Mouse (Mus musculus): ENCODE data around the gene Agpat4. TPM values are rescaled to one million over a fixed set of nuclear protein-coding genes. Genes with fewer than 3 reads are reported as not detected.

Gene Agpat4
- polyA plus RNA-seq, 1 experiment from 2014 or later = 45.0 TPM

GRCm38 (mm10) chr17:12154260-12154659 is 35.8 kb downstream of the Agpat4 start:
- peaks cover 34% of the 10 kb centered on the region for H3K36me3 ChIP-seq
- H3K27me3 ChIP-seq = no peaks in the 10 kb centered on the region
- no peak overlapping the region for H3K27ac ChIP-seq
- H3K4me3 ChIP-seq = no peak overlapping the region
- no peak overlapping the region for H3K9ac ChIP-seq
- no peaks in the 10 kb centered on the region for H3K9me3 ChIP-seq (replicated peaks)
- H3K4me2 ChIP-seq (replicated peaks) = no peak overlapping the region
- WGBS = 71% methylated on average over 2 of the region's 2 CpGs
- peaks cover 4% of the 10 kb centered on the region; the same call in 1 of the 2 replicates for H3K4me1 ChIP-seq
- ATAC-seq (ENCODE audit: low FRiP score) = no peak

GRCm38 (mm10) chr17:12155236-12155635 is 36.7 kb downstream of the Agpat4 start:
- WGBS = 87% methylated on average over 6 of the region's 6 CpGs

GRCm38 (mm10) chr17:12155872-12156271 is 37.4 kb downstream of the Agpat4 start:
- H3K36me3 ChIP-seq = peaks cover 30% of the 10 kb centered on the region
- no peak overlapping the region for H3K4me3 ChIP-seq
- no peak overlapping the region for H3K9ac ChIP-seq
- no peaks in the 10 kb centered on the region for H3K27me3 ChIP-seq
- peaks cover 4% of the 10 kb centered on the region; the same call in 1 of the 2 replicates for H3K4me1 ChIP-seq
- 73% methylated on average over 4 of the region's 4 CpGs for WGBS
- H3K4me2 ChIP-seq (replicated peaks) = no peak overlapping the region
- no peak overlapping the region for H3K27ac ChIP-seq
- ATAC-seq (ENCODE audit: low FRiP score) = no peak
- H3K9me3 ChIP-seq (replicated peaks) = no peaks in the 10 kb centered on the region

More at GRCm38 (mm10) chr17:12155236-12155635, 36.7 kb downstream of the Agpat4 start:
- Histone ChIP-seq H3K4me3 (no peak overlapping the region), H3K27ac (no peak overlapping the region), H3K9ac (no peak overlapping the region), H3K4me1 (peaks cover 4% of the 10 kb centered on the region; the same call in 1 of the 2 replicates), H3K9me3 (replicated peaks) (no peaks in the 10 kb centered on the region), H3K36me3 (peaks cover 30% of the 10 kb centered on the region), H3K4me2 (replicated peaks) (no peak overlapping the region), H3K27me3 (no peaks in the 10 kb centered on the region)
- ATAC-seq (ENCODE audit: low FRiP score) = no peak

- no peak overlapping the region for H3K27ac ChIP-seq
- no peak overlapping the region for H3K4me3 ChIP-seq
- H3K4me1 ChIP-seq = peaks cover 4% of the 10 kb centered on the region; the same call in 1 of the 2 replicates
- no peaks in the 10 kb centered on the region for H3K9me3 ChIP-seq (replicated peaks)
- ATAC-seq (ENCODE audit: low FRiP score) = no peak
- peaks cover 28% of the 10 kb centered on the region for H3K36me3 ChIP-seq
- H3K4me2 ChIP-seq (replicated peaks) = no peak overlapping the region
- 47% methylated on average over 3 of the region's 3 CpGs for WGBS
- no peaks in the 10 kb centered on the region for H3K27me3 ChIP-seq
- H3K9ac ChIP-seq = no peak overlapping the region
These were observed 38.2 kb downstream of the Agpat4 start for GRCm38 (mm10) chr17:12156661-12157060.

GRCm38 (mm10) chr17:12157203-12157602 is 38.7 kb downstream of the Agpat4 start:
- no peak for ATAC-seq (ENCODE audit: low FRiP score)
- Histone ChIP-seq H3K9ac (no peak overlapping the region), H3K4me1 (peaks cover 4% of the 10 kb centered on the region; the same call in 1 of the 2 replicates), H3K9me3 (replicated peaks) (no peaks in the 10 kb centered on the region), H3K4me3 (no peak overlapping the region), H3K4me2 (replicated peaks) (no peak overlapping the region), H3K36me3 (peaks cover 23% of the 10 kb centered on the region), H3K27ac (no peak overlapping the region), H3K27me3 (no peaks in the 10 kb centered on the region)
- WGBS = 73% methylated on average over 2 of the region's 2 CpGs

GRCm38 (mm10) chr17:12159187-12160060 is 40.9 kb downstream of the Agpat4 start:
- H3K27me3 ChIP-seq = no peaks in the 10 kb centered on the region
- H3K4me1 ChIP-seq = peaks cover 22% of the 10 kb centered on the region
- H3K9me3 ChIP-seq (replicated peaks) = no peaks in the 10 kb centered on the region
- H3K4me2 ChIP-seq (replicated peaks) = no peak overlapping the region
- WGBS = 89% methylated on average over 16 of the region's 16 CpGs
- H3K9ac ChIP-seq = no peak overlapping the region
- H3K4me3 ChIP-seq = no peak overlapping the region
- ATAC-seq (ENCODE audit: low FRiP score) = no peak
- no peak overlapping the region for H3K27ac ChIP-seq
- H3K36me3 ChIP-seq = peaks cover 5% of the 10 kb centered on the region; the same call in 1 of the 2 replicates

- H3K36me3 ChIP-seq = 0 out of 2 replicates have a peak, but pooled peaks cover 2% of the 10 kb centered on the region
- peaks cover 22% of the 10 kb centered on the region for H3K4me1 ChIP-seq
- no peaks in the 10 kb centered on the region for H3K9me3 ChIP-seq (replicated peaks)
- H3K9ac ChIP-seq = no peak overlapping the region
- H3K27me3 ChIP-seq = no peaks in the 10 kb centered on the region
- no peak overlapping the region for H3K4me2 ChIP-seq (replicated peaks)
- ATAC-seq (ENCODE audit: low FRiP score) = no peak
- 93% methylated on average over 5 of the region's 5 CpGs for WGBS
- no peak overlapping the region for H3K4me3 ChIP-seq
- H3K27ac ChIP-seq = no peak overlapping the region
These were observed 41.5 kb downstream of the Agpat4 start for GRCm38 (mm10) chr17:12160061-12160421.

- no peak for ATAC-seq (ENCODE audit: low FRiP score)
- Histone ChIP-seq H3K9me3 (replicated peaks) (no peaks in the 10 kb centered on the region), H3K9ac (no peak overlapping the region), H3K4me2 (replicated peaks) (no peak overlapping the region), H3K4me3 (no peak overlapping the region), H3K4me1 (peaks cover 22% of the 10 kb centered on the region), H3K27ac (no peak overlapping the region), H3K36me3 (0 out of 2 replicates have a peak, but pooled peaks cover 5% of the 10 kb centered on the region), H3K27me3 (no peaks in the 10 kb centered on the region)
- WGBS = 96% methylated on average over 2 of the region's 2 CpGs
These were observed 42.0 kb downstream of the Agpat4 start for GRCm38 (mm10) chr17:12160540-12160939.

- H3K4me1 ChIP-seq = peaks cover 21% of the 10 kb centered on the region
- 95% methylated on average over 13 of the region's 13 CpGs for WGBS
- no peak overlapping the region for H3K9ac ChIP-seq
- no peak overlapping the region for H3K27ac ChIP-seq
- no peaks in the 10 kb centered on the region for H3K9me3 ChIP-seq (replicated peaks)
- no peaks in the 10 kb centered on the region for H3K27me3 ChIP-seq
- H3K4me3 ChIP-seq = no peak overlapping the region
- H3K4me2 ChIP-seq (replicated peaks) = no peak overlapping the region
- H3K36me3 ChIP-seq = 0 out of 2 replicates have a peak, but pooled peaks cover 8% of the 10 kb centered on the region
- no peak for ATAC-seq (ENCODE audit: low FRiP score)
These were observed 42.7 kb downstream of the Agpat4 start for GRCm38 (mm10) chr17:12160984-12161764.

- WGBS = 89% methylated on average over 7 of the region's 7 CpGs
- H3K9ac ChIP-seq = no peak overlapping the region
These were observed 43.4 kb downstream of the Agpat4 start for GRCm38 (mm10) chr17:12161877-12162276.

GRCm38 (mm10) chr17:12162824-12163223 is 44.3 kb downstream of the Agpat4 start:
- Histone ChIP-seq H3K27ac (peak overlapping the region; percentile 9; the same call in 1 of the 2 replicates), H3K27me3 (no peaks in the 10 kb centered on the region), H3K9ac (no peak overlapping the region; the same call in 1 of the 2 replicates), H3K36me3 (0 out of 2 replicates have a peak, but pooled peaks cover 8% of the 10 kb centered on the region), H3K4me2 (replicated peaks) (no peak overlapping the region), H3K9me3 (replicated peaks) (no peaks in the 10 kb centered on the region), H3K4me1 (peaks cover 18% of the 10 kb centered on the region), H3K4me3 (no peak overlapping the region)
- 74% methylated on average over 4 of the region's 4 CpGs for WGBS
- ATAC-seq (ENCODE audit: low FRiP score) = no peak

More at GRCm38 (mm10) chr17:12161877-12162276, 43.4 kb downstream of the Agpat4 start:
- Histone ChIP-seq H3K4me1 (peaks cover 18% of the 10 kb centered on the region), H3K4me3 (no peak overlapping the region), H3K27ac (no peak overlapping the region), H3K9me3 (replicated peaks) (no peaks in the 10 kb centered on the region), H3K36me3 (0 out of 2 replicates have a peak, but pooled peaks cover 8% of the 10 kb centered on the region), H3K4me2 (replicated peaks) (no peak overlapping the region), H3K27me3 (no peaks in the 10 kb centered on the region)
- ATAC-seq (ENCODE audit: low FRiP score) = no peak

- ATAC-seq (ENCODE audit: low FRiP score) = 0 out of 2 replicates have a peak, but pooled peaks have one; percentile 53
- Histone ChIP-seq H3K36me3 (0 out of 2 replicates have a peak, but pooled peaks cover 8% of the 10 kb centered on the region), H3K27ac (no peak overlapping the region), H3K9ac (no peak overlapping the region), H3K4me1 (peaks cover 24% of the 10 kb centered on the region), H3K27me3 (no peaks in the 10 kb centered on the region), H3K9me3 (replicated peaks) (no peaks in the 10 kb centered on the region), H3K4me3 (no peak overlapping the region), H3K4me2 (replicated peaks) (no peak overlapping the region)
- 66% methylated on average over 13 of the region's 13 CpGs for WGBS
These were observed 44.9 kb downstream of the Agpat4 start for GRCm38 (mm10) chr17:12163403-12163802.
